Comparison of ENCODE assay signal across 8 mouse cellular contexts in genomic region chr17:46644152-46644805, GRCm38 (mm10). TPM values are rescaled to one million over a fixed set of nuclear protein-coding genes. Genes with fewer than 3 reads are reported as not detected.
A peak's percentile ranks its signal among the peaks of the same experiment; 100 is the strongest.
DNase-seq lines count a peak whose midpoint lies in the region; ATAC-seq and TF ChIP-seq lines count a peak whose summit lies in the region.

No protein-coding gene starts in this region.

- no peak for TF ChIP-seq POLR2A in thymus, adult 2 months (IDR thresholded peaks at IDR 0.05; ENCODE audit: control insufficient read depth, extremely low read depth, insufficient read depth, low read length, poor library complexity)

- DNase-seq in heart, postnatal 10 days, result no peak
- no peak for DNase-seq in embryonic facial prominence, embryonic 11.5 days (ENCODE audit: low spot score)
- DNase-seq in midbrain, embryonic 14.5 days, result no peak
- DNase-seq in adrenal gland, adult 2 months, result no peak
- DNase-seq in embryo, embryonic 9.5 days (ENCODE audit: extremely low spot score), result no peak
- DNase-seq in thymus, adult 2 months, result no peak

- ATAC-seq in heart, embryonic 12.5 days (ENCODE audit: insufficient number of reproducible peaks, low FRiP score), result no peak
- ATAC-seq in embryonic facial prominence, embryonic 11.5 days (replicated peaks; ENCODE audit: insufficient number of reproducible peaks, low FRiP score, low TSS enrichment, low read depth), result no peak
- ATAC-seq in hindbrain, embryonic 16.5 days, result no peak
- ATAC-seq in midbrain, embryonic 14.5 days (ENCODE audit: low FRiP score, low TSS enrichment), result no peak

- WGBS in heart, embryonic 12.5 days, result 85% methylated on average over 12 of the region's 12 CpGs
- 84% methylated on average over 12 of the region's 12 CpGs for WGBS in embryonic facial prominence, embryonic 11.5 days
- 91% methylated on average over 12 of the region's 12 CpGs for WGBS in hindbrain, embryonic 16.5 days
- 89% methylated on average over 12 of the region's 12 CpGs for WGBS in midbrain, embryonic 14.5 days
- whole genome bisulfite sequencing in thymus, adult 2 months, result 93% methylated on average over 12 of the region's 12 CpGs

- H3K36me3 ChIP-seq in heart, embryonic 12.5 days, result peaks cover 48% of the 10 kb centered on the region
- no peaks in the 10 kb centered on the region for H3K36me3 ChIP-seq in embryonic facial prominence, embryonic 11.5 days (replicated peaks; ENCODE audit: control insufficient read depth, insufficient read depth, low read depth, low read length)
- H3K36me3 ChIP-seq in hindbrain, embryonic 16.5 days (ENCODE audit: control insufficient read depth, insufficient read depth, low read length), result peaks cover 14% of the 10 kb centered on the region
- H3K36me3 ChIP-seq in midbrain, embryonic 14.5 days (ENCODE audit: control insufficient read depth, insufficient read depth, low read length), result peaks cover 42% of the 10 kb centered on the region
- H3K36me3 ChIP-seq in thymus, adult 2 months (ENCODE audit: control insufficient read depth, insufficient read depth, low read length), result no peaks in the 10 kb centered on the region

- no peak for TF ChIP-seq CTCF in thymus, adult 2 months (IDR thresholded peaks at IDR 0.05; ENCODE audit: borderline replicate concordance, control insufficient read depth, extremely low read depth, insufficient read depth, low read length, poor library complexity)

- H3K4me1 ChIP-seq in heart, embryonic 12.5 days (replicated peaks), result peaks cover 23% of the 10 kb centered on the region
- no peaks in the 10 kb centered on the region; the same call in 1 of the 2 replicates for H3K4me1 ChIP-seq in embryonic facial prominence, embryonic 11.5 days (ENCODE audit: control insufficient read depth, insufficient read depth, low read length)
- H3K4me1 ChIP-seq in hindbrain, embryonic 16.5 days (ENCODE audit: control insufficient read depth, insufficient read depth, low read depth, low read length), result peaks cover 19% of the 10 kb centered on the region
- peaks cover 19% of the 10 kb centered on the region for H3K4me1 ChIP-seq in midbrain, embryonic 14.5 days (ENCODE audit: control insufficient read depth, insufficient read depth, low read length)
- peaks cover 9% of the 10 kb centered on the region for H3K4me1 ChIP-seq in thymus, adult 2 months (replicated peaks; ENCODE audit: control insufficient read depth, insufficient read depth, low read length)

- peak overlapping the region; percentile 79; the same call in 1 of the 2 replicates for H3K9ac ChIP-seq in heart, embryonic 12.5 days
- peak overlapping the region; percentile 50; the same call in 1 of the 2 replicates for H3K9ac ChIP-seq in embryonic facial prominence, embryonic 11.5 days (replicated peaks; ENCODE audit: low read length)
- no peak overlapping the region; the same call in 1 of the 2 replicates for H3K9ac ChIP-seq in hindbrain, embryonic 16.5 days (ENCODE audit: low read depth, low read length)
- H3K9ac ChIP-seq in midbrain, embryonic 14.5 days (replicated peaks; ENCODE audit: low read length), result peak overlapping the region; percentile 73; the same call in 1 of the 2 replicates

- intact Hi-C loops in heart, postnatal 10 days (cut with DNase I), result no loop called here

- H3K27ac ChIP-seq in heart, embryonic 12.5 days (ENCODE audit: poor library complexity, severe bottlenecking), result no peak overlapping the region
- H3K27ac ChIP-seq in embryonic facial prominence, embryonic 11.5 days (replicated peaks; ENCODE audit: low read depth, low read length), result no peak overlapping the region
- H3K27ac ChIP-seq in hindbrain, embryonic 16.5 days (ENCODE audit: low read depth, low read length), result no peak overlapping the region
- no peak overlapping the region for H3K27ac ChIP-seq in midbrain, embryonic 14.5 days (replicated peaks; ENCODE audit: low read depth, low read length)
- H3K27ac ChIP-seq in thymus, adult 2 months (ENCODE audit: control insufficient read depth, insufficient read depth, low read length), result no peak overlapping the region

- H3K4me2 ChIP-seq in heart, embryonic 12.5 days, result peak overlapping the region; percentile 91
- H3K4me2 ChIP-seq in embryonic facial prominence, embryonic 11.5 days (ENCODE audit: low read depth, low read length), result no peak overlapping the region
- peak overlapping the region; percentile 83 for H3K4me2 ChIP-seq in hindbrain, embryonic 16.5 days (ENCODE audit: low read length)
- peak overlapping the region; percentile 95 for H3K4me2 ChIP-seq in midbrain, embryonic 14.5 days (ENCODE audit: low read length)

- no peaks in the 10 kb centered on the region for H3K27me3 ChIP-seq in heart, embryonic 12.5 days (replicated peaks)
- no peaks in the 10 kb centered on the region for H3K27me3 ChIP-seq in embryonic facial prominence, embryonic 11.5 days (ENCODE audit: control insufficient read depth, insufficient read depth, low read length)
- H3K27me3 ChIP-seq in hindbrain, embryonic 16.5 days (replicated peaks; ENCODE audit: control insufficient read depth, insufficient read depth, low read length), result no peaks in the 10 kb centered on the region
- H3K27me3 ChIP-seq in midbrain, embryonic 14.5 days (ENCODE audit: control insufficient read depth, insufficient read depth, low read length), result no peaks in the 10 kb centered on the region
- H3K27me3 ChIP-seq in thymus, adult 2 months (ENCODE audit: control insufficient read depth, insufficient read depth, low read length), result no peaks in the 10 kb centered on the region

- no peaks in the 10 kb centered on the region for H3K9me3 ChIP-seq in heart, embryonic 12.5 days (replicated peaks)
- no peaks in the 10 kb centered on the region for H3K9me3 ChIP-seq in embryonic facial prominence, embryonic 11.5 days (replicated peaks; ENCODE audit: control insufficient read depth, low read length)
- no peaks in the 10 kb centered on the region for H3K9me3 ChIP-seq in hindbrain, embryonic 16.5 days (ENCODE audit: control insufficient read depth, low read length)
- H3K9me3 ChIP-seq in midbrain, embryonic 14.5 days (ENCODE audit: control insufficient read depth, low read length), result no peaks in the 10 kb centered on the region

- peak overlapping the region; percentile 89 for H3K4me3 ChIP-seq in heart, embryonic 12.5 days
- no peak overlapping the region for H3K4me3 ChIP-seq in embryonic facial prominence, embryonic 11.5 days (ENCODE audit: low read depth, low read length)
- H3K4me3 ChIP-seq in hindbrain, embryonic 16.5 days (ENCODE audit: low read length), result no peak overlapping the region; the same call in 1 of the 2 replicates
- H3K4me3 ChIP-seq in midbrain, embryonic 14.5 days (replicated peaks; ENCODE audit: low read depth, low read length), result peak overlapping the region; percentile 72
- no peak overlapping the region for H3K4me3 ChIP-seq in thymus, adult 2 months (ENCODE audit: control insufficient read depth, insufficient read depth, low read length)

RNA-seq across cellular contexts. Expression of gene Klc4, which starts 1.5 kb away (rescaled TPM):
- polyA plus RNA-seq in heart, embryonic 12.5 days (2016; fragmentation: Nextera tagmentation; extraction: Ambion mirVana), result 19.9 and 21.1 TPM in 2 replicates
- total RNA-seq in heart, postnatal 10 days (2021), result 10 to 100 TPM; 23.8 to 28.2 TPM
- 17.7 and 22.5 TPM in 2 replicates for polyA plus RNA-seq in embryonic facial prominence, embryonic 11.5 days (2014; fragmentation: Nextera tagmentation; extraction: Ambion mirVana)
- 32.3 and 34.1 TPM in 2 replicates for polyA plus RNA-seq in hindbrain, embryonic 16.5 days (2015; fragmentation: Nextera tagmentation; extraction: Ambion mirVana)
- 32.8 and 33.4 TPM in 2 replicates for polyA plus RNA-seq in midbrain, embryonic 14.5 days (2014; fragmentation: Nextera tagmentation; extraction: Ambion mirVana)
- total RNA-seq in adrenal gland, adult 2 months (2021), result 10 to 100 TPM; 40.9 to 43.1 TPM
- polyA plus RNA-seq in adrenal gland, adult 2 months (2012; rRNA removed), result 25.7 and 29.7 TPM in 2 replicates
- 22.6 and 24.0 TPM in 2 replicates for polyA plus RNA-seq in thymus, adult 2 months (2012; rRNA removed)

RNA-seq across cellular contexts. Expression of gene Mrpl2, which starts 1.8 kb away (rescaled TPM):
- 90.9 and 99.0 TPM in 2 replicates for polyA plus RNA-seq in heart, embryonic 12.5 days (2016; fragmentation: Nextera tagmentation; extraction: Ambion mirVana)
- 100 to 1,000 TPM; 117 to 122 TPM for total RNA-seq in heart, postnatal 10 days (2021)
- polyA plus RNA-seq in embryonic facial prominence, embryonic 11.5 days (2014; fragmentation: Nextera tagmentation; extraction: Ambion mirVana), result 114 and 117 TPM in 2 replicates
- 64.5 and 73.7 TPM in 2 replicates for polyA plus RNA-seq in hindbrain, embryonic 16.5 days (2015; fragmentation: Nextera tagmentation; extraction: Ambion mirVana)
- polyA plus RNA-seq in midbrain, embryonic 14.5 days (2014; fragmentation: Nextera tagmentation; extraction: Ambion mirVana), result 73.2 and 78.0 TPM in 2 replicates
- 100 to 1,000 TPM in 1 of 2 experiments, 10 to 100 TPM in 1; 82.9 to 113 TPM for total RNA-seq in adrenal gland, adult 2 months (2021)
- 343 and 456 TPM in 2 replicates for polyA plus RNA-seq in adrenal gland, adult 2 months (2012; rRNA removed)
- 68.3 and 91.0 TPM in 2 replicates for polyA plus RNA-seq in thymus, adult 2 months (2012; rRNA removed)

RNA-seq across cellular contexts. Expression of gene Cul7, which starts 5.9 kb away (rescaled TPM):
- 48.1 and 53.1 TPM in 2 replicates for polyA plus RNA-seq in heart, embryonic 12.5 days (2016; fragmentation: Nextera tagmentation; extraction: Ambion mirVana)
- 10 to 100 TPM; 56.1 to 62.2 TPM for total RNA-seq in heart, postnatal 10 days (2021)
- 27.9 and 28.1 TPM in 2 replicates for polyA plus RNA-seq in embryonic facial prominence, embryonic 11.5 days (2014; fragmentation: Nextera tagmentation; extraction: Ambion mirVana)
- polyA plus RNA-seq in hindbrain, embryonic 16.5 days (2015; fragmentation: Nextera tagmentation; extraction: Ambion mirVana), result 39.9 and 45.4 TPM in 2 replicates
- polyA plus RNA-seq in midbrain, embryonic 14.5 days (2014; fragmentation: Nextera tagmentation; extraction: Ambion mirVana), result 32.3 and 32.9 TPM in 2 replicates
- total RNA-seq in adrenal gland, adult 2 months (2021), result 10 to 100 TPM; 28.6 to 36.3 TPM
- polyA plus RNA-seq in adrenal gland, adult 2 months (2012; rRNA removed), result 52.6 and 53.3 TPM in 2 replicates
- 47.9 and 50.1 TPM in 2 replicates for polyA plus RNA-seq in thymus, adult 2 months (2012; rRNA removed)

RNA-seq across cellular contexts. Expression of gene Ptk7, which starts 15.0 kb away (rescaled TPM):
- 68.5 and 71.4 TPM in 2 replicates for polyA plus RNA-seq in heart, embryonic 12.5 days (2016; fragmentation: Nextera tagmentation; extraction: Ambion mirVana)
- 10 to 100 TPM; 19.5 to 22.3 TPM for total RNA-seq in heart, postnatal 10 days (2021)
- polyA plus RNA-seq in embryonic facial prominence, embryonic 11.5 days (2014; fragmentation: Nextera tagmentation; extraction: Ambion mirVana), result 25.7 and 34.5 TPM in 2 replicates
- 25.9 and 36.1 TPM in 2 replicates for polyA plus RNA-seq in hindbrain, embryonic 16.5 days (2015; fragmentation: Nextera tagmentation; extraction: Ambion mirVana)
- polyA plus RNA-seq in midbrain, embryonic 14.5 days (2014; fragmentation: Nextera tagmentation; extraction: Ambion mirVana), result 19.6 and 20.0 TPM in 2 replicates
- 1 to 10 TPM; 4.6 to 8.0 TPM for total RNA-seq in adrenal gland, adult 2 months (2021)
- polyA plus RNA-seq in adrenal gland, adult 2 months (2012; rRNA removed), result 8.6 and 9.2 TPM in 2 replicates
- polyA plus RNA-seq in thymus, adult 2 months (2012; rRNA removed), result 11.9 and 15.8 TPM in 2 replicates

RNA-seq across cellular contexts. Expression of gene Rrp36, which starts 29.9 kb away (rescaled TPM):
- polyA plus RNA-seq in heart, embryonic 12.5 days (2016; fragmentation: Nextera tagmentation; extraction: Ambion mirVana), result 36.5 and 38.9 TPM in 2 replicates
- 10 to 100 TPM; 12.9 to 19.0 TPM for total RNA-seq in heart, postnatal 10 days (2021)
- 54.0 and 61.6 TPM in 2 replicates for polyA plus RNA-seq in embryonic facial prominence, embryonic 11.5 days (2014; fragmentation: Nextera tagmentation; extraction: Ambion mirVana)
- polyA plus RNA-seq in hindbrain, embryonic 16.5 days (2015; fragmentation: Nextera tagmentation; extraction: Ambion mirVana), result 51.4 and 54.8 TPM in 2 replicates
- polyA plus RNA-seq in midbrain, embryonic 14.5 days (2014; fragmentation: Nextera tagmentation; extraction: Ambion mirVana), result 35.3 and 40.5 TPM in 2 replicates
- 10 to 100 TPM; 24.2 to 28.5 TPM for total RNA-seq in adrenal gland, adult 2 months (2021)
- polyA plus RNA-seq in adrenal gland, adult 2 months (2012; rRNA removed), result 21.7 and 23.8 TPM in 2 replicates
- 43.8 and 47.8 TPM in 2 replicates for polyA plus RNA-seq in thymus, adult 2 months (2012; rRNA removed)

Comparison
In these comparisons a context has a peak if more than half of its experiments do, and no peak if none do; other contexts are left out.
1. H3K4me3 ChIP-seq: peak in heart, embryonic 12.5 days (single experiment) and midbrain, embryonic 14.5 days (single experiment); none in embryonic facial prominence, embryonic 11.5 days (single experiment), hindbrain, embryonic 16.5 days (single experiment) and thymus, adult 2 months (single experiment).